Mouse (Mus musculus) ZHBTc4 (cell line): ENCODE measurements around the gene Casc1.

Source experiments
- DNase-seq: peaks from one replicate; pipeline ENCODE4 v3.0.0-alpha.2; 2011; ENCODE audit warnings: low read depth, low spot score

Casc1 gene

DNA sequence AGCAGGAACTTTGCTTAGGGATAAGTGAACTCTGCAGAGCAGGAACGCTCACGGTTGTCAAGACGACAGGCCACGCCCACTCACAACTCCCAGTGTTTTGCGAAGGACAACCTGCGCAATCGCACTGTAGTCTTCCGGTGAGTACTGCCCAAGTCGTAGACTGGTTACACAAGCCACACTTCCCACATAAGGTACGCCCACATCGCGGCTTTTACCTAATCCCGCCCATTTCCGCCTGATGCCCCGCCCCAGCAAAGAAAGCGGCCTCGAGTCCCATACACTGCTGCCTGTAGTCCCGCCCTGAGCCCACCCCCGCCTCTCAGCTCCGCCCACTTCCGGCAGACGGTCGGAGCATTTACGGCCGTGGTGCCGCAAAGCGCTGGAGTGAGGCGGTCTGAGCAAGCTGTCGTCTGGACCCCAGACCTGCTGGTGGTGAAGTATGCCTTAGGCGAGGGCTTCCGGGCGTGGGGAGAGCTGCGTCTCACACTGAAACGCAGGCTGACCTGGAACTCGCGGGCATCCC, at the start of gene Casc1, which contains the start of gene Etfrf1:
Casc1 (minus strand) TSS at position 190 of the 523 bp plus-strand sequence.
Etfrf1 (plus strand) TSS at position 319 of the 523 bp plus-strand sequence.
- DNase-seq, result peak; percentile 100

DNA sequence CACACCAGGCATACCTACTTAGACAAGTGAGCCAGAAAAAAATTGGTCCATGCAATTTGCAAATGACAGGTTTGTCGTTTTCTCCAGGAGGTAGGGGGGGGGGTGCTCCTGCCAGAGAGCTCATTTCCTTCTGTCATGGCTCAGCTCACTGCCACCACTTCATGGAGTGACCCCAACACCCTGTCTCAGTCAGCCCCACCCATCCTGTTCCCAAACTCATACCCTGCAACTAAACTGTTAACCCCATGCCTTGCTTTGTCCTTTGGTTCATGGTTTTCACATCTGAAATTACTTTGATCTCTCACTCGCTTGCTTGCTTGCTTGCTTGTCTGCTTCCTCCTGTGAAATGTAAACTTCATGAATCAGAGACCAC, 45.9 kb upstream of the Casc1 start:
- DNase-seq, result no peak

DNA sequence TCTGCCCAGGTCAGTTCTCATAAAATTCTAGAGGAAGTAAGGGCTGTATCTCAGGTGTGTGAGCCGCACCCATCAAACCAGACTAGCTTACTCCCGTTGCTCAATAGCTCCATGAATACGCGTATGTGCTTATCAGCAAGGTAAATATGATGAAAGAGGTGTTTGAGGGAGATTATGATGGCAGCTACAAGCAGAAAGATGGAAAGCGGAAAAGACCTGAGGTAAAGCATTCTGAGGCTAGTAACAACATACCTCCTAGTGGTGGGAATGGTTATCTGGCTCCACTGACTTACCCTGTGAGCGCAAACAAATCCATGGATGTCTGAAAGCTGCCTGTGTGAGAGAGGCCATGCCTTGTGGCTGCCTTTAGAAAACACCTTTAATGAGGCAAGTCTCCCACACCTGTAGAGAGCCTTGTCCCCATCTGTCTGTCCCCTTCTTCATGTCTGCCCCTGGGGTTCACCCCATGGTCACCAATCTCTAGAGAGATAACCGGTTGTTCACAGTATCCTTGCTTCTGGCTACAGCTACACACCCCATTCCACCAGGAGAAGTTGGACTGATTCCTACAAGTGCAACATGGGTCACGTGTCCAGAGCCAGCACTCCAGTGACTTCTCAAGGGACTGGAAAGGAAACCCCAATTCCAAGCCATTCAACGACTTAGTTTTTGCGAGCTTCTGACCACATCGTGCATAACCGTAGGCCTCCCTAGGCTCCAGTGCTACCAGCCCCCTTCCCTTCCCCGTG, 45.3 kb upstream of the Casc1 start:
- peak; percentile 44 for DNase-seq

DNA sequence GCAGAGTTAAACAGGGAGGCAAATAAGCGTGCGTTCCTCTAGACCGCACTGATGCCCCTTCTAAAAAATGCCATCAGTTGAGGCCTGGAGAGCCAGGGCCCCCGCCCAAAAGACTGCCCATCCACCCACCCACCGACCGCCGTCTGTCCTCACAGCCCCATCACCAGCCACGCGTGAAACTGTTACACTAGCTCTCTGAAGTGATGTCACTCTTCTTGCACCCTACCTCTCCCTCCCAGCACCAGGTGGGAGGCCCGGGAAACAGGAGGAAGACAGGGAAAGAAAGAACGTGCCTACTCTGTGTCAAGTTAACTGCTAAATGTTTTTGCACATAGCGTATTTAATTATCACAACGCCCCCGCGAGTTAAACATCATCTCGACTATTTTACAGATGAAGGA, 40.0 kb upstream of the Casc1 start:
- DNase-seq, result no peak

DNA sequence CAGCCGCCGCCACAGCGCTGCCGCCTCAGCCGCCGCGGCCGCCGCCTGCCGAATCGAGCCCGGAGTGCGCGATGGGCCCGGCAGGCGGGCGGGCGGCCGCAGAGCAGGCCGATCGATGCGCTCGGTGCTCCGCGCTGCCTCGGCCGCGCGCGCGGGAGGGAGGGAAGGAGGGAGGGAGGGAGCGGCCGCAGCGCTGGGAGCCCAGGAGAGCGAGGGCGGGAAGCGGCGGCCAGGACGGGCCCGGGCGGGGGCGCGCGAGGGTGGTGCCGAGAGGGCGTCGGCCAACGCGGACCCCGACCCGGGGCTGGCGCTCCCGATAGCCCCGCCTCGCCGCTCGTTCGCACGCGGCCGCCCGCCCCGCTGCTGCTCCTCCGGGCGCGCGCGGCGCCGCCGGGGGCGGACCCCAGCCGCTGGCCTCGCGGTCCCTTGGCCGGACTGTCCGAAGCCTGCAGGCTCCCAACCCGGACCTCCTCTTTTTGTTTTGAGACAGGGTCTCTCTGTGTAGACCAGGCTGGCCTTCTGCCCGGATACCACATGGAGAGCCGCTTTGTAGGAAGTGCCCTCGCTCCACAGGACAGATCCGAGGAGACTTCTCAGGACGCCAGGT, 39.5 kb upstream of the Casc1 start, which contains the start of gene Kras:
Kras (minus strand) TSS at position 55 of the 607 bp plus-strand sequence.
- peak; percentile 97 for DNase-seq

DNA sequence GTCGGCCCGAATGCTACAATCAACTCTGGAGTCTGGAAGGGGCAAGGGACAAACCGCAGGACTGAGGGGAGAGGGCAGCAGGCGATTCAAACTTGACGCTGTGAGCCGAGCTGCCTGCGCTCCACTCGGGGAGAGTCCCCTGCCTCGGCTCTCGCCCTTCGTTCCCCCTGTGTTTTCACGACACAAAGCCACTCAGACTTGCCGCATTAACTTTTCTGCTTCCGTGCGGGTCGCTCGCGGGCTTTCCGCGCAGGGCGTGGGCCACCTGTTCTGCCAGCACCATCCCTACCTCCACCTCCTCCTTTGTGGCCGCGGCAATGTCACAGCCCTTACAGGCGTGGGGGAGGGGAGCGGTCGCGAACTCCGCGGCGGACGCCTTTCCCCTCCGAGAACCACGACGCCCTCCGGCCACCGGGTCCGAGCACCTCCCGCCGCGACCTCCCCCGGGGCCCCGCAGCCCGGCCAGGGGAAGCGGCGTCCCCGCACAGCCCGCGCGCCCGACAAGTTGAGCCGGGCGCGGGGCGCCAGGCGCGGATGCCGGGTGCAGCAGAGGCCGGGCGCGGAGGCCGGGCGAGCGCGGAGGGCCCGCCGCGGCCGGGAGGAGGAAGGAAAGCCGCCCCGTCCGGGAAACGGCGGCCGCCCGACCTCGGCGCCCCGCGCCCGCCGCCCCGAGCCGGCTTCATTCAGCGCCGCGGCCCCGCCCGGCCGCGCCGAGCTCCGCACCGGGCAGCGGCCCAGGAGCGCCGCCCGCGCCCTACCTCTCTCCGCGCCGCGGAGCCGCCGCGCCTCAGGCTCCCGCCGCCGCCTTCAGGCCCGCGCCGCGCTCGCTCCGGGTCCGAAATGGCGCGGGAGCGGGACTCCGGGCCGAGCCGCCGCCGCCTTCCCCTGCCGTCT, 38.7 kb upstream of the Casc1 start:
- DNase-seq, result peak; percentile 81

DNA sequence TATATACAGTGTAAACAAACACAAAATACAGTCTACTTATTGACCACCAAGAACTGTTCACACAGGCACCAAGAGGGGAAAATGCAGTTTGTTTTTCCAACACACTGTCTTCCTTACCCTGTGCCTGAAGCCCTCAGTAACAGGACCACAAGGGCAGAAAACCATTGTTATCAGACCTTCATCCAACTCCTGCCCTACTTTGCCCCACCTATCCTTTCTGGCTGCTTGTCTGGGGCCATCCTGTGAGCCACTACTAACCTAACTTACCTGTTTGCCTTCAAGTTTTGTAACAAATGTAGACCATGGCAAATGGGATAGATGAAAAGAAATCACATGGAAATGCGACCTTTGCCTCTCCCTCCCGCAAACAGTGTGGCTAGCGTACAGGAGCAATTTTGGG, 37.1 kb upstream of the Casc1 start:
- no peak for DNase-seq

DNA sequence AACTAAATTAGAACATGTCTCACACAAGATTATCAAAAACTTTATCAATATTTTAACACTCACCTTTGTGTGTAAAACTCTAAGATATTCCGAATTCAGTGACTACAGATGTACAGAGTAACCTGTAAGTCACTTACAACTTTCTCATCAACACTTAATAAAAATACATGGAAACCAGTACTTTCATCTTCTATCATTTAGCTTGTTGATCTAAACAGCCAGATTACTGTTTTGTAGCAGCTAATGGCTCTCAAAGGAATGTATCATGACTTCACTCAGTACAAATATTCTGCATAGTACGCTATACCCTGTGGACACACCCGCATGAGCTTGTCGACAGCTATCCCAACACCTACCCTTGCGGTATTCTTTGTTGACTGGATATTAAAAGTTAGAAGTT, 36.0 kb upstream of the Casc1 start:
- DNase-seq, result no peak

DNA sequence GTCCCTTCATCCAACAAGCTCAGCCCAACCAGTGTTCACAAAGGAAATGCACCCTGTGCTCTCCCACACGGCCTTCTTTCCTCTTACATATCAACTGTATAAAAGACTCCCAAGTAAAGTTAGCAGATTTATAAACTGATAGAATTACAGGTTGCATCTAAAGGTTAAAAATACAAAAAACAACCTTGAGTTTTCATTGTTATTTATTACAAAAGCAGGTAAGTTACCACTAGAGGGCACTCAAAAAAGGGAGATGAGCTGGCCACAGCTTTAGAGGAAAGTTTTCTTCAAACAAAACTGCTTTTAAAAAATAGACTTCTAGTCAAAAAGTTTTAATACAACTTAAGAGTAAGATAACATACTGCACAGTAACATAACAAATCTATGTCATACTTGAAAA, 31.7 kb upstream of the Casc1 start:
- peak; percentile 32 for DNase-seq

DNA sequence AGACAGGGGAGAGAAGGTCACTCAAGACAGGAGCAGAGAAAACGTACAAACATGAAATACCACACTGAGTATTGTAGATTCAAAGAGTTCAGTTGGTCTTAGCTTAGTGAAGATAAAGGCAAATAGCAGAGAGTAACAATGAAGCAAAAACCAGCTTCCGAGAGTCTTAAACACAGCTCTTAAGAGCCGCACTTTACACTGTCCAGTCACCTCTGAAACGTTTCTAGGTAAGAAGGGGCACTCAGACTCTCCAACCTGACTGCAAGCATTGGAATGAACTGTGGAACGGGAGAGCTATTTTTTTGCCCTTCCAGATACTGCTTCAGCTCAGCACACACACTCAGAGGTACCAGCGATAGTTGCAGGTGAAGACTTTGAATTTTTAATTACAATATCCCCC, 29.5 kb upstream of the Casc1 start:
- no peak for DNase-seq

DNA sequence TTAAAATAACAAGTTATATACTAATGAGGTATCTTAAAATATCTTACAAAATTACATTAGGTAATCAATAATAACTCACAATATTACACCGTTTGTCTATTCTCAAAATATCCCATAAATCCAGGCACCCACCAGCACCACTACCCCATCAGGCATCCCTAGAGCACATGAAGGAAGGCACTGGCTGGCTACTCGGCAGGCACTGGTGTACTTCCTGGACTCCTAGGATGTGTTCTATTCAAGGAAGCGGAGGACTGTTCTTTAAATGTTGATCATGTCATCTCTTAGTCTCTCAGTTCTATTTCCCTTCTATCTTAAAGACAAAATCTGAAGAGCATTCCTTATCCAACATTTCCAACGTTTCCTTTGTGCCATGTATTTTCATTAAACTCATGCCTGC, 26.3 kb upstream of the Casc1 start:
- no peak for DNase-seq

DNA sequence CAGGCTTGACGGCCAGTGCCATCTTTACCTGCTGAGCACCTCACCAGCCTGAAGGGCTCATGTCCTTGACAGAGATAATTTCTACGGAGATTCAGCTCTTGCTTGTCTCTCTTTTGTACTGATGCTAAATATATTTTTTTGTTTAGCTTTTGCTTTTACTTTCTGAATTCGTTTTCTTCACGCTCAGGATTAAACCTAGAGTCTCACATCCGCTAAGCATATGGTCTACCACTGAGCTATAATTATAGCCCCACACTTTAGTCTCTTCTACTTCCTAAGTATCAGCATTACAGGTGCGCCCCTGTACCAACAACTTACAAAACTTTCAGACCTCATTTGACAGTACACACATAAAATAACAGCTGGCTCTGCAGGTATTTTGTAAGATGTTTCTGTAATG, 24.6 kb upstream of the Casc1 start:
- DNase-seq, result no peak

DNA sequence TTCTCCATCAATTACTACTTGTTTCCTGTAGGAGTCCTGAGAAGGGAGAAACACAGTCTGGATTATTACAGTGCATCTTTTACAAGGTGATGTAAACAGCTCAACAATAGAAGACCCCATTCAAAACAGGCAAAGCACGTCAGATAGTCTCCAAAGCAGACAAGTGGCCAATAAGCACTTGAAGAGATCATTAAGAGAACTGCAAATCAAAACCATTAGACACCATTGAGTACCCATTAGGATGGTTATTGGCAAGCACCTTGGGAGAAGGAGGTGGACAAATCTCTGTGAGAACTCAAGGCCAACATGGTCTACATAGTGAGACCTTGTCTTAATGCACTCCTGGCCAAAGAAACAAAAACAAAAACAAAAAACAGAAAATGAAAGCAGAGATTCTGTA, 23.6 kb upstream of the Casc1 start:
- DNase-seq, result peak; percentile 15

DNA sequence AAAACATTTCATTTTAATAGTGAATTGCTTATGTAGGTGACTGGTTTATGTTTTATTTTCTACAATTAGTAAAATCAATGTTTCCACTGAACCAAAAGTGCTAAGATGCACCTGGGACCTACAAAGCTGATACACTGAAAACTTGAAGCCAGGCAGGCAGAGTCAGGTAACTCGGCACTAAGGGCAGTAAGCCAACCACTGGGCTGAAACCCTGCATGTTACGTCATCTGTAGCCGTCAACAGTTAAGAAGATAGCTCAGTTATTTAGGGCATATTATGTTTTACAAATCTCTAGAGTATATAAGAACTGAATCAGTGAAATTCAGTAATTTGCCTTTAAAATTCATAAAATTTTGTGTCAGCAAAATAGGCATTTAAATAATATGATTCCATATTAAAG, 15.5 kb upstream of the Casc1 start:
- DNase-seq, result no peak

DNA sequence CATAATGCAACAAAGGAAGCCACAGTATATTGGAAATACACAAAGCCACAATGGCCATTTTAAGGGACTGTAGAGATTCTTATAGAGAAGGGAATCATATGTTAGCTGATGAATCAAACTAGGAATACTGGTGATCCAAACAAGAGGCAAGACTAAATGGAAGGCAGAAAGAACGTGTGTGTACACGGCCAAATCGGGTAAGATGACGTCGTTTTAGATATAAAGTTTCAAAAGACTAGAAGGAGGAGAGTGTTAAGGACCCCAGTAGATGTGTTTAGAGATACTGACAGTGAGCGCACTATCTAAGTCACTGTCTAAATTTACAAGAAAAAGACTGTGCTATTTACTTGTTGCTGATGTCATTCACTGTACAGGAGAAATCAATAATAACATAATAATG, 13.4 kb upstream of the Casc1 start:
- no peak for DNase-seq

DNA sequence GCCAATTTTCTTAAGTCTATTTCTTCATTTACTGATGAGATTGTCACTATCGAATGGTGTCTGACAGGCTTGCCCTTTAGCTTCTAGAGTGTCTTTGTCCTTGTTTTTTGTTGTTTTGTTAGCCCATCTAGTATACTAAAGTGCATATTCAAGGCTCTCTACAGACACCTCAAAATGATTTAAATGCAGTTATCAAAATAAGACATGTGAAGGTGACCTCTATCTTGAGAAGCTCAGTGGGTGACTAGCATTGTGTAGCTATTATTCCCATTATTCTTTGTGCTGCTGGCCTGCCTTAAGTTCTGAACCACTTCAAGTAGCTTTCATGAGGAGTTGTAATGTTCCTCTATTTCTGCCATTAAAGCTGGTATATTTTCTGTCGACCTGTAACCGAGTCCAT, 5.0 kb upstream of the Casc1 start:
- DNase-seq, result no peak

DNA sequence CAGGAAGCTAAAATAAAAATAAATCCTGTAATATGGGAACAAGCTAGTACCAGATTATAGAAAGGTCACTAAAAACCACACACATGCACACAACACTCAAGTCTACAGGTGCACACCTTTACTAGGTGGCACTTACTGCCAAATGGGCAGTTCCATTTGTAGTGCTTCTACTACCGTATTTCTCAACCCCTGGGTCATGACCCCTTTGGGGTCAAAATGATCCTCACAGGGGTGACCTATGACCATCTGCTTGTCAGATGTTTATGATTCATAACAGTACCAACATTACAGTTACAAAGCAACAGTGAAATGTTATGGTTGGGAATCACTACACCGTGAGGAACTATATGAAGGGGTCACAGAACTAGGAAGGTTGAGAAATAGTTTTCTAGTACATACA, 3.1 kb upstream of the Casc1 start:
- DNase-seq, result no peak

DNA sequence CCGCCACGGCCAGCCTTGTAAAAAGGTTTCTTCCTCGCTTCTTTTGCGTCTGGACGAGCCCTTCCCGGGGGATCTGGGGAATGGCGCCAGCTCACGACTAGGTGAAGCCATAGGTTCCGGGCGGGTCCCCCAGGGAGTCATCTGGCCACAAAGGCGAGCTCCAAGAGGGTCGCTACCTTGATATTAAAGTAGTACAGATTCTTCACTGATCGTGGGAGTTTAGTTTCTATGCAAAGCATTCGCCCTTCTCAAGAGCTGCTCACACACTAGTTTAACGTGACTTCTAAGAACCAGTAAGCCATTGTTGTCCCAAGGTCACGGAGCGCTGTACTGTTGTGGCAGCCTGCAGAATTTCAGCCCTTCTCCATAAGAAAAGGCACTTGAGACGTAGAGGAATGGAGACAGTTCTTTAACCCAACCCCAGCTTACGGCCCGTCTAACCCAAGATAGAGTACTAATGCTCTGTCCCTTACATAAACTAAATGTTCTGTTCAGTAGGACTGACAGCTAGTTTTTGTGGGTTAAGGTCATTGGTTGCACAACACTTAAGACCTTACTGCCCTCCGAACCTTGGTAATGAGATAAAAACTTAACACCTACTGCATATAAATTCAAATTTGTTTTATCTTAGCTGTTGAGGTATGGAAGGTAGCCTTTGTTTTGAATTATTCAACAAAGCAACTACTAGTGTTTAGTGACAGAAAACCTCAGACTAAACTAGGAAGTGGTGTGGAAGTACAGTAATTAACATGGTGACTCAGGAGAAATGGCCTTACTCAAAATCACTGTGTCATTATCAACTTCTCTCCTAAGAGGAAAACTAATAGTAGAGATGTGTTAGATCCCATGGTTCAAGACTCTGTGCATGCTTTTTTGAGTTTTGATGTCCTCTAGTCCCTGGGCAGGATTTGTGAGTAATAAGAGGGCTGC, 836 bp upstream of the Casc1 start:
- DNase-seq, result peak; percentile 96

DNA sequence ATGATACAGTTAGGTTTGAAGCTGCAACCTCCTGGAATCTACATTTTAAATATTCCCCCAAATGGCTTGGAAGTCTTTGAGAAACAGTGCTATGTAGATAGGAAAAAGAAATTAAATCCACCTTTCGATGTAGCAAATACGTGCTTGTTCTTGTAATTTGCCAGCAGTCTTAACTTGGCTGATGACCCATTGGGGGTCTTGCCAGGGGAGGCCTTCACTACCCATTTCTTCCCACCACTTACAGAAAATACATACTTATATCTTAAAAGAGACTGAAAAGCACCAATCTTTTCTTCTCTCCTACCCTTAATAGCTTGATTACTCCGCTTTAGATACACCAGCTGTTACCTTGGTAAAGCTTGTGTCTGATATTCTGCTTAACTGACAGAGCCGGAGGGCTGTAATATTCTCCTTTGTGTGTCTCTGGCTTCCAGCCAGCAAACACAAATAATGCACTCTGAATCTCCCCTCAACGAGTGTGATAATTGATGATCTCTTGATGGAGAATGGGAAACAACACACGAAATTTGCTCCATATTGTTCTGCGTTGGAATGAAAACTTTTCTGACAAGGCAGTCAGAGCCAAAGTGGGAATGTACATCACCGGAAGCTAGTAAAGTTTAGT, 637 bp downstream of the Casc1 start:
- DNase-seq, result no peak

DNA sequence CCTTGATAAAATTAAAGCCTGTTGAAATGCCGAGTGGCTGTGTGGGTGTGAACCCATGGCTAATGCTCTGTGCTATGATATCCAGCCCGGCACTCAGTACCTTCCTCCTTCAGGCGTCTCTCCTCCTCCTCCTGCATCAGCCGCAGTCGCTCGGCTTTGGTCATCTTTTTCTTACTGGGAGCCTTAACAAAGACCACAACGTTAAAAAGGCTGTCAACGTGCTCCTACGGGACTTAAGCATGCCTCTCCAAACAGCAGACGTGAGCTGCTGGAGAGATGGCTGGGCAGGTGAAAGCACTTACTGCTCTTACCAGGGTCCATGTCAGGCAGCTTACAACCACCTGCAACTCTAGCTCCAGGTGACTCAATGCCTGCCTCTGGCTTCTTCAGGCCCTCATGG, 5.7 kb downstream of the Casc1 start:
- DNase-seq, result no peak

DNA sequence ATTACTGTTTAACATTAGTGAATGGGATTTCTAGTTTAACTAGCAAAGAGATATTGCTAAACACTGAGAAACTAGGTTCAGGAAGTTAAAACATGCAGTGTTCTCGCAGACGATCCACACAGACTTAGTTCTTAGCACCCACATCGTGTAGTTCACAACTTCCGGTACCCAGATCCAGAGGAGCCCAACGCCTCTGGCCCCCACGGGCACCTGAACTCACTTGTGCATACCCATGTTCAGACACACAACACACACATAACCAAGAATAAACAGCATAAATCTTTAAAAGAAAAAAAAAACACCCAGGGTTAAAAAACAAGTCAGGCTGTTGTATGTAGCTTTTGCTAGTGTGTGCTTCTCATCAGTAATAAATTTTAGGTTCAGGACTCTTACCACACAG, 6.4 kb downstream of the Casc1 start:
- DNase-seq, result no peak
